ENCODE assay signal across 8 mouse cellular contexts in the genomic region with DNA sequence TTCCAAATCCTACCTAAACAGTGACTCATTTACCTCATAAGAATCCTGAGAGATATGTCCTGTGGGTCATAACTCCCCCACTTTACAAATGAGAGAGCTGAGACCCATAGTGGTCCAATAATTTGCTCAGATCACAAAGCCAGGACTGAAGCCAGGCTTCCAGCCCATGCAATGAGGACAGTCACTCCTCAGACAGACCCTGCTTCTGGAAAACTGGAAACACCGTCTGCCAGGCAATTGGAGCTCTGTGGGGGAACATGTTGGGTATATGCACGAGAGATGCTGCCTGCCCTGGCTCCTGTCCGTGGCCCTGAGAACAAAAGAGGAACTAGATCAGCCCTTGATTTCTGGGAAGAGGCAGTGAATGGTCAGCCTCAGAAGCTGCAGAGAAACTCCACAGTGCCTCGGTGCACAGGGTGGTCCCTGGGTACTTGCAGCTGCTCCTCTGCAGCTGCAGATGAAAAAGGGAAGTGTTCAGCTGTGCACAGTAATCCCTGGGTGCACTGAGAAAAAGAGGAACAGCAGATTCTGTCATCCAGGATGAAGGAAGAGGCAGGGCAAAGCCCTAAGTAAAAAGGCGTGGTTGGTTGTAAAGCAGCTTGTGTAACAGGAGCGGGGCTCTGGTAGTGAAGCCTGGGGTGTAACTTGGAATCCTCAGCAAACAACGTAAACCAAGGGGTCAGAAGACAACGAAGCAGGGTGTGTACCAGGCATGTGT. TPM values are rescaled to one million over a fixed set of nuclear protein-coding genes. Genes with fewer than 3 reads are reported as not detected.
DNase-seq lines count a peak whose midpoint lies in the region; ATAC-seq and TF ChIP-seq lines count a peak whose summit lies in the region.

No protein-coding gene starts in this region.

- intact Hi-C loops in heart, adult 2 months (cut with DNase I) = loop anchor here (5.0 kb wide), 2 partner anchors 42 to 897 kb away; no protein-coding TSS in a partner anchor

- TF ChIP-seq POLR2A in heart, adult 2 months (IDR thresholded peaks at IDR 0.05; ENCODE audit: insufficient read depth, low read depth, low read length) = no peak; the same call in 1 of the 2 replicates

- 67% methylated on average over 8 of the region's 8 CpGs for WGBS in heart, adult 2 months
- 9% methylated on average over 8 of the region's 8 CpGs for WGBS in liver, embryonic 15.5 days (ENCODE audit: insufficient replicate concordance)

- peaks cover 3% of the 10 kb centered on the region for H3K4me1 ChIP-seq in heart, adult 2 months (ENCODE audit: control insufficient read depth, insufficient read depth, low read length)
- peaks cover 4% of the 10 kb centered on the region; the same call in 1 of the 2 replicates for H3K4me1 ChIP-seq in liver, embryonic 15.5 days (replicated peaks)

- peak; percentile 44 for ATAC-seq in liver, embryonic 15.5 days (ENCODE audit: insufficient read depth)
- no peak; the same call in 1 of the 2 replicates for ATAC-seq in frontal cortex, adult (ENCODE audit: low TSS enrichment)

- H3K27me3 ChIP-seq in heart, adult 2 months (ENCODE audit: control insufficient read depth, insufficient read depth, low read length) = 0 out of 2 replicates have a peak, but pooled peaks cover 1% of the 10 kb centered on the region
- no peaks in the 10 kb centered on the region; the same call in 1 of the 2 replicates for H3K27me3 ChIP-seq in liver, embryonic 15.5 days

- TF ChIP-seq EP300 in heart, adult 2 months (IDR thresholded peaks at IDR 0.05; ENCODE audit: insufficient read depth, low read depth, low read length) = 0 out of 2 replicates have a peak, but pooled peaks have one; percentile 42

- no peaks in the 10 kb centered on the region for H3K36me3 ChIP-seq in heart, adult 2 months (ENCODE audit: control insufficient read depth, insufficient read depth, low read length)
- no peaks in the 10 kb centered on the region for H3K36me3 ChIP-seq in liver, embryonic 15.5 days (replicated peaks)

- TF ChIP-seq CTCF in heart, adult 2 months (IDR thresholded peaks at IDR 0.05) = no peak

- H3K9ac ChIP-seq in heart, adult 2 months (ENCODE audit: low read depth, low read length) = no peak overlapping the region
- H3K9ac ChIP-seq in liver, embryonic 15.5 days = no peak overlapping the region

- peak; percentile 26 to 68 for DNase-seq in heart, adult 2 months
- no peak for DNase-seq in heart, postnatal 4 days
- DNase-seq in urinary bladder, postnatal 14 days (ENCODE audit: low spot score) = peak; percentile 8
- DNase-seq in urinary bladder, postnatal 4 days (ENCODE audit: low spot score in 2 of 2) = no peak
- DNase-seq in cerebellum, postnatal 25 days = no peak
- no peak for DNase-seq in Muller cell, postnatal 12 days (ENCODE audit: inconsistent ontology term)

- H3K27ac ChIP-seq in heart, adult 2 months = no peak overlapping the region; the same call in 1 of the 2 replicates
- no peak overlapping the region for H3K27ac ChIP-seq in liver, embryonic 15.5 days (replicated peaks)

- H3K4me3 ChIP-seq in heart, adult 2 months = no peak overlapping the region
- H3K4me3 ChIP-seq in liver, embryonic 15.5 days (replicated peaks) = no peak overlapping the region

- H3K79me2 ChIP-seq in heart, adult 2 months (replicated peaks; ENCODE audit: control insufficient read depth, insufficient read depth, low read length) = no peaks in the 10 kb centered on the region

- H3K4me2 ChIP-seq in liver, embryonic 15.5 days = 0 out of 2 replicates have a peak overlapping the region, but pooled peaks have one; percentile 1

- no peaks in the 10 kb centered on the region for H3K9me3 ChIP-seq in liver, embryonic 15.5 days (replicated peaks)

RNA-seq across cellular contexts. Expression of a gene that starts 5.5 kb away (rescaled TPM):
- total RNA-seq in heart, adult 2 months (2021) = 10 to 100 TPM; 56.2 to 62.9 TPM
- 16.8 and 18.1 TPM in 2 replicates for polyA plus RNA-seq in heart, adult 2 months (2012; rRNA removed)
- 10 to 100 TPM; 41.2 to 42.6 TPM for total RNA-seq in heart, postnatal 4 days (2021)
- 30.7 and 32.0 TPM in 2 replicates for polyA plus RNA-seq in liver, embryonic 15.5 days (2015; fragmentation: Nextera tagmentation; extraction: Ambion mirVana)

Comparison
In these comparisons a context has a peak if more than half of its experiments do, and no peak if none do; other contexts are left out.
1. DNase-seq: peak in heart, adult 2 months (2 of 2) and urinary bladder, postnatal 14 days (single experiment); none in heart, postnatal 4 days (single experiment), urinary bladder, postnatal 4 days (0 of 2), cerebellum, postnatal 25 days (0 of 2) and Muller cell, postnatal 12 days (single experiment).